Mouse (Mus musculus) midbrain, embryonic 16.5 days (tissue): ENCODE measurements around the gene B4galt1. TPM values are rescaled to one million over a fixed set of nuclear protein-coding genes. Genes with fewer than 3 reads are reported as not detected.

Source experiments
- ATAC-seq: fragments of 200-750 bp; cut with Nextera tagmentation; 2 replicates; pipeline ENCODE4 v1.8.0; 2017; ENCODE audit warnings: moderate TSS enrichment
- H3K27ac ChIP-seq: fragments of 300-500 bp; sonication (generic); 2 replicates; pipeline ENCODE4 v1.5.1; 2014; ENCODE audit warnings: mild to moderate bottlenecking, low read length, mixed read lengths
- H3K27me3 ChIP-seq: fragments of 300-500 bp; sonication (generic); 2 replicates; pipeline ENCODE4 v1.6.1; 2014; ENCODE audit warnings: low read depth, low read length, mixed read lengths; ENCODE audit not compliant: control insufficient read depth, insufficient read depth
- H3K36me3 ChIP-seq: fragments of 300-500 bp; sonication (generic); 2 replicates; pipeline ENCODE4 v1.6.1; 2014; ENCODE audit warnings: mild to moderate bottlenecking, low read length, moderate library complexity, mixed read lengths; ENCODE audit not compliant: control insufficient read depth, insufficient read depth
- H3K4me1 ChIP-seq: fragments of 300-500 bp; sonication (generic); 2 replicates; pipeline ENCODE4 v1.6.1; 2014; ENCODE audit warnings: mild to moderate bottlenecking, low read length, mixed read lengths; ENCODE audit not compliant: control insufficient read depth, insufficient read depth
- H3K4me2 ChIP-seq: fragments of 300-500 bp; sonication (generic); 2 replicates; pipeline ENCODE4 v1.6.1; 2014; ENCODE audit warnings: mild to moderate bottlenecking, low read length, mixed read lengths
- H3K4me3 ChIP-seq: fragments of 300-500 bp; sonication (generic); 2 replicates; pipeline ENCODE4 v1.5.1; 2014; ENCODE audit warnings: low read depth, mild to moderate bottlenecking, low read length, moderate library complexity, mixed read lengths
- H3K9ac ChIP-seq: fragments of 300-500 bp; sonication (generic); 2 replicates; pipeline ENCODE4 v1.6.1; 2014; ENCODE audit warnings: low read depth, low read length, mixed read lengths
- H3K9me3 ChIP-seq: fragments of 300-500 bp; sonication (generic); replicated peaks from 2 replicates; pipeline ENCODE4 v1.6.1; 2014; ENCODE audit warnings: mild to moderate bottlenecking, low read length, mixed read lengths; ENCODE audit not compliant: control insufficient read depth, poor library complexity, severe bottlenecking
- WGBS: fragments of 180-500 bp; shearing (Covaris S2); extraction: QIAGEN DNeasy Blood & Tissue Kit; methylation state at CpG from one replicate; pipeline ENCODE4 v1.1.7; 2014; 5-methylcytosine and 5-hydroxymethylcytosine counted together
- polyA plus RNA-seq: library from polyadenylated mRNA; unstranded; fragments of >200 nt; fragmentation: Nextera tagmentation; extraction: Ambion mirVana; gene quantifications from 2 replicates; pipeline ENCODE4 v1.2.1, GENCODE M21; 2015

The B4galt1 gene
- polyA plus RNA-seq, 1 experiment from 2014 or later: 5.8 TPM

GRCm38 (mm10) chr4:40791176-40791575 lies 62.6 kb downstream of the B4galt1 start:
- WGBS: 92% methylated on average over 4 of the region's 4 CpGs
- H3K4me3 ChIP-seq: no peak overlapping the region
- no peaks in the 10 kb centered on the region for H3K27me3 ChIP-seq
- no peak overlapping the region for H3K27ac ChIP-seq
- no peak overlapping the region for H3K4me2 ChIP-seq
- H3K36me3 ChIP-seq: no peaks in the 10 kb centered on the region
- ATAC-seq: no peak
- no peak overlapping the region for H3K9ac ChIP-seq
- no peaks in the 10 kb centered on the region for H3K4me1 ChIP-seq
- H3K9me3 ChIP-seq: no peaks in the 10 kb centered on the region

GRCm38 (mm10) chr4:40786578-40786977 lies 67.2 kb downstream of the B4galt1 start:
- Histone ChIP-seq H3K36me3 (no peaks in the 10 kb centered on the region), H3K27me3 (no peaks in the 10 kb centered on the region), H3K4me1 (no peaks in the 10 kb centered on the region), H3K9me3 (no peaks in the 10 kb centered on the region), H3K4me3 (no peak overlapping the region), H3K4me2 (no peak overlapping the region), H3K9ac (no peak overlapping the region), H3K27ac (no peak overlapping the region)
- ATAC-seq: no peak
- WGBS: 58% methylated on average over 4 of the region's 4 CpGs

GRCm38 (mm10) chr4:40785620-40786166 lies 68.1 kb downstream of the B4galt1 start:
- Histone ChIP-seq H3K4me1 (no peaks in the 10 kb centered on the region), H3K36me3 (no peaks in the 10 kb centered on the region), H3K9ac (no peak overlapping the region), H3K27ac (no peak overlapping the region), H3K9me3 (no peaks in the 10 kb centered on the region), H3K27me3 (no peaks in the 10 kb centered on the region), H3K4me2 (no peak overlapping the region), H3K4me3 (no peak overlapping the region)
- whole genome bisulfite sequencing: 85% methylated on average over 9 of the region's 9 CpGs
- ATAC-seq: no peak

GRCm38 (mm10) chr4:40784556-40785169 lies 69.1 kb downstream of the B4galt1 start:
- no peak for ATAC-seq
- Histone ChIP-seq H3K9me3 (no peaks in the 10 kb centered on the region), H3K9ac (no peak overlapping the region), H3K36me3 (no peaks in the 10 kb centered on the region), H3K4me2 (no peak overlapping the region), H3K27ac (no peak overlapping the region), H3K27me3 (no peaks in the 10 kb centered on the region), H3K4me3 (no peak overlapping the region), H3K4me1 (no peaks in the 10 kb centered on the region)
- WGBS: 82% methylated on average over 10 of the region's 10 CpGs

- WGBS: 97% methylated on average over 4 of the region's 4 CpGs
- ATAC-seq: no peak
- Histone ChIP-seq H3K9me3 (no peaks in the 10 kb centered on the region), H3K27ac (no peak overlapping the region), H3K27me3 (no peaks in the 10 kb centered on the region), H3K4me2 (no peak overlapping the region), H3K4me3 (no peak overlapping the region), H3K36me3 (no peaks in the 10 kb centered on the region), H3K4me1 (no peaks in the 10 kb centered on the region), H3K9ac (no peak overlapping the region)
Observed at GRCm38 (mm10) chr4:40783049-40783448, 70.8 kb downstream of the B4galt1 start.

- Histone ChIP-seq H3K36me3 (no peaks in the 10 kb centered on the region), H3K4me3 (no peak overlapping the region), H3K9ac (no peak overlapping the region), H3K4me2 (no peak overlapping the region), H3K4me1 (no peaks in the 10 kb centered on the region), H3K27ac (no peak overlapping the region), H3K27me3 (no peaks in the 10 kb centered on the region), H3K9me3 (no peaks in the 10 kb centered on the region)
- WGBS: 78% methylated on average over 8 of the region's 8 CpGs
- ATAC-seq: no peak
Observed at GRCm38 (mm10) chr4:40781797-40782495, 71.9 kb downstream of the B4galt1 start.

- no peak overlapping the region for H3K4me2 ChIP-seq
- no peak overlapping the region for H3K27ac ChIP-seq
- no peaks in the 10 kb centered on the region for H3K4me1 ChIP-seq
- no peak for ATAC-seq
- WGBS: 45% methylated on average over 3 of the region's 3 CpGs
- no peaks in the 10 kb centered on the region for H3K36me3 ChIP-seq
- no peaks in the 10 kb centered on the region for H3K27me3 ChIP-seq
- H3K9ac ChIP-seq: no peak overlapping the region
- H3K9me3 ChIP-seq: no peaks in the 10 kb centered on the region
- no peak overlapping the region for H3K4me3 ChIP-seq
Observed at GRCm38 (mm10) chr4:40781143-40781542, 72.7 kb downstream of the B4galt1 start.

- Histone ChIP-seq H3K27ac (no peak overlapping the region), H3K36me3 (no peaks in the 10 kb centered on the region), H3K4me1 (peaks cover 3% of the 10 kb centered on the region; the same call in 1 of the 2 replicates), H3K4me2 (no peak overlapping the region), H3K27me3 (no peaks in the 10 kb centered on the region), H3K4me3 (no peak overlapping the region), H3K9me3 (no peaks in the 10 kb centered on the region), H3K9ac (no peak overlapping the region)
- 83% methylated on average over 6 of the region's 6 CpGs for WGBS
- no peak for ATAC-seq
Observed at GRCm38 (mm10) chr4:40778656-40779055, 75.1 kb downstream of the B4galt1 start.

- WGBS: 15% methylated on average over 2 of the region's 2 CpGs
- no peaks in the 10 kb centered on the region for H3K9me3 ChIP-seq
- no peaks in the 10 kb centered on the region for H3K27me3 ChIP-seq
- no peak overlapping the region for H3K9ac ChIP-seq
- no peak overlapping the region for H3K4me2 ChIP-seq
- no peak overlapping the region for H3K27ac ChIP-seq
- peaks cover 5% of the 10 kb centered on the region for H3K4me1 ChIP-seq
- H3K4me3 ChIP-seq: no peak overlapping the region
- no peaks in the 10 kb centered on the region for H3K36me3 ChIP-seq
- no peak for ATAC-seq
Observed at GRCm38 (mm10) chr4:40777116-40777515, 76.7 kb downstream of the B4galt1 start.
